Mouse (Mus musculus) CD8-positive naive resting alpha-beta T cell, adult 2 months (primary cell): ENCODE data around the gene Kars.

Experiments
- DNase-seq, 2 experiments: peaks; one replicate each; pipeline ENCODE4 v3.0.0; 2022; ENCODE audit warnings: low read depth in 2 of 2, low spot score in 2 of 2

Gene Kars

DNA sequence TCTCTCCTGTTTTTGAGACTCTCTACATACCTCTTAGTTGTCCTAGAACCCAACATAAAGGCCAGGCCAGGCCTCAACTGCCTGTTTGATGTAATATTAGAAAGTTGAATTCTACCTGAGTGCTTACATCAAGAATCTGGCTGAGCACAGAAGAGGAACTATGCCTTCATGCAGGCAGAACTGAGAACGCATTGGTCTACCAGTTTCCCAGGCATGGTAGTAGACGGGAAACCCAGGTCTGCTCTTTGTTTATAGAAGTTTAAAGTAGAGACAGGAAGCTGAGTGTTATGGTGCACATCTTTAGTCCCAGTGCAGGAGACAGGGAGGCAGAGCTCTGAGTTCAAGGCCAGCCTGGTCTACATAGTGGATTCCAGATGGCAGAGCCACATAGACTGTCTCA, 64.0 kb downstream of the Kars start:
- no peak for DNase-seq

DNA sequence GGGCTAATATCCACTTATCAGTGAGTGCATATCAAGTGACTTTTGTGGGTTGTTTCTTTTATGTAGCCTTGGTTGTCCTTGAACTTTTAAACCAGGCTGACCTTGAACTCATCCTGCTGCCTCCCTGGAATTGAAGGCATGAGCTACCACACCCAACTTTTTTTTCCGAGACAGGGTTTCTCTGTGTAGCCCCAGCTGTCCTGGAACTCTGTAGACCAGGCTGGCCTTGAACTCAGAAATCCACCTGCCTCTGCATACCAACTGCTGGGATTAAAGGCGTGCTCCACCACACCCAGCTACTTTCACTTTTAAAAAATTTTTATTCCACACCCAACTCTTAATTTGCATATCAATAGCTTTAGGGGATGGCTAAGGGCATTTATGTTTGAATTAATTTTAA, 67.6 kb downstream of the Kars start:
- DNase-seq: no peak
